Mouse (Mus musculus) layer of hippocampus, adult 9-11 months (tissue): ENCODE measurements at regions not wholly inside any gene's neighbourhood (a gene's known extent, or its start where the extent isn't known, plus 50 kb on each side); places are given as distances from the start of the nearest gene placed in this dataset.
"Not testable (repeated sequence)": the region's sequence is repeated elsewhere in the genome, so short reads cannot be mapped to it uniquely, and the experiment has no call there.

Source experiments
- DNase-seq: peaks from one replicate; pipeline ENCODE4 v3.0.0; 2022

DNA sequence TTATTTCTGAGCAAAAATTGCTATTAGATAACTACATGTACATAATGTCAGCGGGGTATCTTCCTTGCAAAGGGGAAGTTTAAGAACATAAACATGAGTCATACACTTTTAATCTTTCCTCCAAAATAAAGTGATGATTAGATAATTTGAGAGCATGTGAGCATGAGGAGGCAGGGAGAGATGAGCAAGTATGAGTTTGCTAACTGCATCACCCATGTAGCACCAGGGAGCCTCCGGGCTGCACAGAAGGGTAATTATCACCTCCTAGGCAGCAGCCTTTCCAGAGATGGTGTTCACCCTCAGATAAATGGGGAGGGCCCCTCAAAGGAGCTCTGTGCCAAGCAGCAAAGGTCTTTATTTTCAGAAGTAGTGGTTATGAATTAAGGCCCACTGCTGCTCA lies 568.1 kb upstream of the G6pd2 start:
- DNase-seq: no peak

DNA sequence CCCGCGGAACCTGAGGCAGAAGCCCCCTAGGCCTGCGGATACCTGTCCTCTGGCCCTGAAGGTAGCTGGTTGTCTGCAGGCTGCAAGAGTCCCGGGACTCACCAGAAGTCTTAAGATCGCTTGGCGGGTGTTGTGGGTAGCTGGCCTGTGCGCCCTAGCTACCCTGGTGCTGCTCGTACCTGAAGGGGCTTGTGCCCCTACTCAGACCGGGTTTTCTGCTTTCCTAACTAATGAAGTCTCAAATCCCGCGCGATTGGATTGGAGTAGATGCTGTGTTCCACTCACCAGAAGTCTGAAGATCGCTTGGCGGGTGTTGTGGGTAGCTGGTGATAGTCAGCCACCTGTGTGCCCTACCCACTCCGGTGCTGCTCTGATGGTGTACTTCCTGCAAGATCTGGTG lies 520.1 kb upstream of the G6pd2 start:
- DNase-seq: not testable (repeated sequence)

DNA sequence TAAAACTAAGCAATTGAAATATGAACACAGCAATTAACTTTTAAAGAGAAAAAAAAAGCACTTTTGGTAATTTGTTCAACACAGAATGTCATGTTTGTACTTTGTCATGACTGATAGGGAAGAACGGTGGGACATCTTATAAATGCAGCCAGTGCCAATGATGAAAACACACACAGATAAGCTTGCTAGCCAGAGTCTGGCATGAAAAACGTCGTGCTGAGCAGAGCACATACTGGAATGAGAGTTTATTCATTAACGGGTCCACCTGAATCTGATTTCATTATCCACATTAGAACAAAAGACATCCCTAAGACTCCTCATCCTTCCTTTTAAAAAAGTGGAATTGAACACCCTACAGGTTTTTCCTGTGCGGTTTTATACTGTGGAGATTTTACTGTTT lies 493.7 kb upstream of the G6pd2 start:
- DNase-seq: no peak

DNA sequence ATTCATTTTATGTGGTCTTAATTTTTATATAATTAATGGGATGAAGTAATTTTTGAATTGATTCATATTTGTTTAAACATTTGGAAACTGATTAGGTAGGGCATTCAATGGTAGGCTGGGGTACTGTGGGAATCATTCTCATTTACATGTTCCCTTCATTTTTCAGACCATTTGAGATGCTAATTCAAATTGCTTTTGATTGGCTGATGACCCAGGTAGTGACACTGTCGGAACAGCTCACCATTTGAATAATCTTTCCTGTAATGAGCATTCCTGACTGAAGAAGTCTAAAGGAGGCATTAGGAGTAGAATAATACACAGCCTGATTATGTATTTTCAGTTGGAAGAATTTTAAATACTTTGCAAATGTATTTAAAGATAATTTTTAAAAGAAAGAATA lies 457.2 kb upstream of the G6pd2 start:
- no peak for DNase-seq

DNA sequence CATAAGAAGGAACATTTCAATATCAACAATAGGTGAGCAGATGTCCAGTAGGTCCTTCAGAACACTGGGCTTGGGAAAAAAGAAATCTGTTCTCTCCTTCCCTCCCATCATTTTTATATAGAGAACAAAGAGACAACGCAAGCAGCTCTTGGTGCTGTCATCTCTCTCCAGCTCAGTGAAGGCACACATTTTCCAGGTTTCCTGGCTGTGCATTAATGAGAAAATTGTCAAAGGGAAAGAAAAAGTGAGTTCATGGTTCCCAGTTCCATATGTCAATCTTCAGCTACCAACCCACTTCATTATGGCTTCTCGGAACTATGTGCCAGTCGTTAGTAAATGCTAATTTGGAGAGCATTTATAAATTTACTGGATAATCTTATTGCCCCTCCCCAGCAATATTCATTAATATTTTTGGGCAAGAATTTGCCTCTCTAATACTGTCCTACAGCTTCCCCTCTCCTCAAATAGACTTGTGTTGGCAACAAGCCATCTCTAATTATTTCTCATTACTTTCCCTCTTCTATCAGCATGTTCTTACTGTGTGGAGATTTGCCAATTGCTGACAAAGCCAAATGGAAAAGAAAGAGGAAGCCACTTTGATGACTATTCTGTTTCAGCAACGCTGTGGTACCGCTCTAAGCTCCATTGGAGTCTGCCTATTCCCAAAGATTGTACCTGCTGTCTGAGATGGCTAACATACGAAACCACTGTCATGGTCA lies 453.2 kb upstream of the G6pd2 start:
- DNase-seq: peak; percentile 4

DNA sequence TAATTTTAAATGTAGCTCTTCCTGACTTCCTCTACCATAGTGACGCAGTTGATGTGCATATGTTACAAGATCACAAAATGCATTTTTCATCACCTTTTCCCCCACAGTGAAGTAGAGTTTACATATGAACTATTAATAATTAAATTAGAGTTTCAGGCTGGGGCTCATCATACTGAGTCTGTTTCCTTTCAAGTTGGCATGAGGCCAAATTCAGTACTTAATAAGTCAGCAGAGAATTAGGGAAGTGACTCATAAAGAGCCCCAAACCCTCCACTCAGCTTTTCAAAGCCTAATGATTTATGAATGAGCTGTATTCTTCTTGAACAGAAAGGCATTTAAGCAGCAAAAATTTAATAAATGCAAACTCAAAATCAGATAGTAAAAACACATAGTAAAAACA lies 435.7 kb upstream of the G6pd2 start:
- no peak for DNase-seq

DNA sequence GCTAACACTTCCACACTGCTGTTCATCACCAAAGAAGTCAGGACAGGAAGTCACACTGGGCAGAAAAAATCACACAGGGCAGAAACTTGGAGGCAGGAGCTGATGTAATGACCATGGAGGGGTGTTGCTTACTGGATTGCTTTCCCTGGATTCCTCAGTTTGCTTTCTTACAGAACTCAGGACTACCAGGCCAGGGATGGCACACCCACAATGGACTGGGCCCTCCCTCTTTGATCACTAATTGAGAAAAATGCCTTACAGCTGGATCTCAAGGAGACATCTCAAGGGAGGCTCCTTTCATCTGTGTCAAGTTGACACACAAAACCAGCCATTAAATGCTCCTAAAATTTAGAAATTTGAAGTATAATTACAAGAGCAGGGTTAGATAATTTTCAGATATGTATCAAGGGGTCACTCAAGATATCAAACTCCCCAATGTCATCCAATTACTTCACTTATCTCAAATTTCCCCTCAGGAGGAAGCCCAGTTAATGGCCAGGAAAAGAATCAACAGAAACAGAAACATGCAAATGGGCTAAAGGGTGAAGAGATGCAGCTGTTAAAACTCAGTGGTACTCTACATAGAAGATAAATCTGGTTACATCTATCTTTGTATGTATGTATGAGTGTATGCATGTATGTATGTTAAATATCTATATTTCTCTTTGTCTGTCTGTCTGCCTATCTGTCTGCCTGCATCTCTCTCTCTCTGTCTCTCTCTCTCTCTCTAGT lies 413.5 kb upstream of the G6pd2 start:
- DNase-seq: no peak
